Comparison of ENCODE assay signal across 8 mouse cellular contexts in the genomic region with DNA sequence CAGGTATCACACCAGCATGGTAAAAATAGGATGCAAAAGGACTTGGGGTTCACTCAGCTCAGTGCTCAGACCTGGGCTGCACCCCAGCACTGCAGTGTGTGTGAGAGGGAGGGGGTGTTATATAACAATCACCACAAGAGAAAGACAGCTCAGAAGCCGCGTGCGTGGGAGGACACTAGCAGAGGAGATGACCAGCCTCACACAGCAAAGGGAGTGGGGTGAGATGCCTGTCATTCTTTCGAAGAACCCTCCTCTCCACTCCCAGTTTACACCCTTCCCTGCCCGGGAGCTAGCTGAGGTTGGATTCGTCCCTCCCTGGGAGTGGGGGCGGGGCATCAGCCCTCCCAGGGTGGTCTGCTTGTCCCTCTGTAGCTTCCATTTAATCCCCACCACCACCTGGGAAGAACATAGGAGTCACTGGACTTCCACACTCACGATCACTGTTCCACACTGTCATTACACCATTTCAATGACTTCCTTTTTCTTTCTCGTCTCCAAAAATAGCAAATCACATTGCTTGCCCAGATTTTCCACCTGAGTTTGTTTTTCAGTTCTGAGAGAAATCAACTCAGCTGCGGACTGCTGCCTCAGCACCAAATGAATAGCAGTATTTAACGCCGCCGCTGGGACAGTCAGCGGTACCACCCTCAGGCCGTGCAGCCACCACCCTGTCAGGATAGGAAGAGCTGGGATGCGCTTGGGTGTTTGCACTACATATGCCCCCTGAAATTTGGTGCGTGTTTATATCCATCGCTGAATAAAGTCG. TPM values are rescaled to one million over a fixed set of nuclear protein-coding genes. Genes with fewer than 3 reads are reported as not detected.
DNase-seq lines count a peak whose midpoint lies in the region; ATAC-seq and TF ChIP-seq lines count a peak whose summit lies in the region.

No protein-coding gene starts in this region.

- in situ Hi-C loops in ES-E14 (cut with MboI; ENCODE audit: low sequenced_read_pairs in 2 of 2, unreplicated experiment in 2 of 2) = no loop called here

- no peaks in the 10 kb centered on the region for H3K9me3 ChIP-seq in ES-E14 (ENCODE audit: control insufficient read depth, insufficient read depth, low read depth, low read length)
- no peaks in the 10 kb centered on the region for H3K9me3 ChIP-seq in hindbrain, embryonic 13.5 days
- H3K9me3 ChIP-seq in lung, embryonic 16.5 days (ENCODE audit: control insufficient read depth, low read length) = no peaks in the 10 kb centered on the region

- DNase-seq in ES-E14 (ENCODE audit: low read depth, low spot score) = peak; percentile 78
- DNase-seq in cerebellum, adult 2 months = peak; percentile 87 to 93
- peak; percentile 62 to 70 for DNase-seq in frontal cortex, postnatal 25 days (ENCODE audit: low spot score in 2 of 2)
- peak; percentile 42 to 59 for DNase-seq in layer of hippocampus, postnatal 25 days (ENCODE audit: extremely low spot score in 1 of 2, low spot score in 1 of 2)
- DNase-seq in retina, adult 2 months (ENCODE audit: low read depth, low spot score) = peak; percentile 42
- DNase-seq in yolk sac, embryonic 10.5 days (ENCODE audit: low spot score) = no peak

- H3K27me3 ChIP-seq in cerebellum, adult 2 months (ENCODE audit: control insufficient read depth, insufficient read depth, low read length) = no peaks in the 10 kb centered on the region
- H3K27me3 ChIP-seq in hindbrain, embryonic 13.5 days = peaks cover 13% of the 10 kb centered on the region
- no peaks in the 10 kb centered on the region for H3K27me3 ChIP-seq in lung, embryonic 16.5 days (ENCODE audit: control insufficient read depth, insufficient read depth, low read depth, low read length)

- peak overlapping the region; percentile 38 for H3K4me2 ChIP-seq in hindbrain, embryonic 13.5 days
- peak overlapping the region; percentile 54 for H3K4me2 ChIP-seq in lung, embryonic 16.5 days (ENCODE audit: low read depth, low read length)

- H3K27ac ChIP-seq in ES-E14 (ENCODE audit: insufficient read depth, low read depth, low read length, poor library complexity, severe bottlenecking) = no peak overlapping the region
- peak overlapping the region; percentile 92 for H3K27ac ChIP-seq in cerebellum, adult 2 months (ENCODE audit: insufficient read depth, low read length)
- no peak overlapping the region for H3K27ac ChIP-seq in hindbrain, embryonic 13.5 days
- H3K27ac ChIP-seq in lung, embryonic 16.5 days (ENCODE audit: low read length) = no peak overlapping the region

- no peaks in the 10 kb centered on the region for H3K36me3 ChIP-seq in ES-E14 (ENCODE audit: control insufficient read depth, insufficient read depth, low read length, poor library complexity, severe bottlenecking)
- H3K36me3 ChIP-seq in hindbrain, embryonic 13.5 days = no peaks in the 10 kb centered on the region
- no peaks in the 10 kb centered on the region for H3K36me3 ChIP-seq in lung, embryonic 16.5 days (ENCODE audit: control insufficient read depth, insufficient read depth, low read length)

- TF ChIP-seq CTCF in cerebellum, adult 2 months (IDR thresholded peaks at IDR 0.05; ENCODE audit: borderline replicate concordance, insufficient read depth, low read depth, low read length) = 0 out of 2 replicates have a peak, but pooled peaks have one; percentile 25

- ATAC-seq in hindbrain, embryonic 13.5 days (ENCODE audit: low FRiP score) = no peak
- ATAC-seq in lung, embryonic 16.5 days (ENCODE audit: low read depth) = peak; percentile 68

- TF ChIP-seq POLR2A in cerebellum, adult 2 months (IDR thresholded peaks at IDR 0.05; ENCODE audit: borderline replicate concordance, insufficient read depth, low read length) = peak; percentile 86

- H3K4me1 ChIP-seq in ES-E14 (ENCODE audit: control insufficient read depth in 2 of 2, insufficient read depth in 2 of 2, low read length in 2 of 2, poor library complexity in 1 of 2) = peaks cover 5 to 30% of the 10 kb centered on the region in 2 experiments; a peak in 2 of 4 replicates
- peaks cover 15% of the 10 kb centered on the region for H3K4me1 ChIP-seq in cerebellum, adult 2 months (ENCODE audit: control insufficient read depth, insufficient read depth, low read length)
- H3K4me1 ChIP-seq in hindbrain, embryonic 13.5 days (replicated peaks) = peaks cover 9% of the 10 kb centered on the region
- peaks cover 8% of the 10 kb centered on the region for H3K4me1 ChIP-seq in lung, embryonic 16.5 days (replicated peaks; ENCODE audit: control insufficient read depth, insufficient read depth, low read length)

- WGBS in cerebellum, adult 2 months = under 1% methylated on average over 19 of the region's 19 CpGs
- WGBS in hindbrain, embryonic 13.5 days = 5% methylated on average over 19 of the region's 19 CpGs
- 3% methylated on average over 19 of the region's 19 CpGs for WGBS in lung, embryonic 16.5 days

- peak overlapping the region in 1 of 2 experiments; percentile 6; a peak in 2 of 4 replicates for H3K4me3 ChIP-seq in ES-E14 (ENCODE audit: insufficient read depth in 1 of 2, low read depth in 1 of 2, low read length in 2 of 2, poor library complexity in 1 of 2, severe bottlenecking in 1 of 2)
- H3K4me3 ChIP-seq in cerebellum, adult 2 months (replicated peaks; ENCODE audit: insufficient read depth, low read depth, low read length) = peak overlapping the region; percentile 49
- peak overlapping the region; percentile 10; the same call in 1 of the 2 replicates for H3K4me3 ChIP-seq in hindbrain, embryonic 13.5 days
- H3K4me3 ChIP-seq in lung, embryonic 16.5 days (ENCODE audit: low read length) = peak overlapping the region; percentile 32

- H3K9ac ChIP-seq in ES-E14 (ENCODE audit: insufficient read depth, low read depth, low read length, poor library complexity, severe bottlenecking) = 0 out of 2 replicates have a peak overlapping the region, but pooled peaks have one; percentile 18
- peak overlapping the region; percentile 31; the same call in 1 of the 2 replicates for H3K9ac ChIP-seq in hindbrain, embryonic 13.5 days
- H3K9ac ChIP-seq in lung, embryonic 16.5 days (ENCODE audit: low read length) = peak overlapping the region; percentile 27; the same call in 1 of the 2 replicates

TF ChIP-seq in ES-E14, 5 proteins besides CTCF, POLR2A, EP300 and RAD21:
- peak; percentile 41; the same call in 1 of the 2 replicates for TF ChIP-seq MAFK (IDR thresholded peaks at IDR 0.05; ENCODE audit: insufficient read depth, low read depth, low read length)
- TF ChIP-seq ZNF384 (IDR thresholded peaks at IDR 0.05; ENCODE audit: low read depth, low read length) = no peak

RNA-seq across cellular contexts. Expression of a gene that starts 26.8 kb away (rescaled TPM):
- total RNA-seq in ES-E14 (2012; rRNA removed) = 17.5 and 20.0 TPM in 2 replicates
- polyA plus RNA-seq in cerebellum, adult 2 months (2012; rRNA removed) = 152 and 165 TPM in 2 replicates
- polyA plus RNA-seq in hindbrain, embryonic 13.5 days (2015; fragmentation: Nextera tagmentation; extraction: Ambion mirVana) = 34.5 and 36.5 TPM in 2 replicates
- 100 to 1,000 TPM; 399 to 433 TPM for total RNA-seq in layer of hippocampus, postnatal 25 days (2021)
- polyA plus RNA-seq in lung, embryonic 16.5 days (2015; fragmentation: Nextera tagmentation; extraction: Ambion mirVana) = 11.6 and 12.4 TPM in 2 replicates

RNA-seq across cellular contexts. Expression of a gene that starts 29.1 kb away (rescaled TPM):
- total RNA-seq in ES-E14 (2012; rRNA removed) = 14.0 and 22.1 TPM in 2 replicates
- 7.3 and 8.1 TPM in 2 replicates for polyA plus RNA-seq in cerebellum, adult 2 months (2012; rRNA removed)
- 5.3 and 6.2 TPM in 2 replicates for polyA plus RNA-seq in hindbrain, embryonic 13.5 days (2015; fragmentation: Nextera tagmentation; extraction: Ambion mirVana)
- 1 to 10 TPM; 4.8 to 6.2 TPM for total RNA-seq in layer of hippocampus, postnatal 25 days (2021)
- 149 and 154 TPM in 2 replicates for polyA plus RNA-seq in lung, embryonic 16.5 days (2015; fragmentation: Nextera tagmentation; extraction: Ambion mirVana)

Comparison
In these comparisons a context has a peak if more than half of its experiments do, and no peak if none do; other contexts are left out.
1. RNA of a gene that starts 29.1 kb away (polyA plus RNA-seq): 149 to 154 TPM in lung, embryonic 16.5 days; 7.3 to 8.1 TPM in cerebellum, adult 2 months and 5.3 to 6.2 TPM in hindbrain, embryonic 13.5 days; every median in the first group is over 10 times any median in the second.
2. Peak in every context shown above with its lines, with median percentiles within 50 percentile points of each other: H3K9ac ChIP-seq.